Mouse (Mus musculus) hindbrain, embryonic 13.5 days (tissue): ENCODE measurements around the gene Mettl14. TPM values are rescaled to one million over a fixed set of nuclear protein-coding genes. Genes with fewer than 3 reads are reported as not detected.

Source experiments
- ATAC-seq: fragments of 200-750 bp; cut with Nextera tagmentation; 2 replicates; pipeline ENCODE4 v1.8.0; 2017; ENCODE audit warnings: moderate TSS enrichment; ENCODE audit not compliant: low FRiP score
- H3K27ac ChIP-seq: fragments of 300-500 bp; sonication (generic); 2 replicates; pipeline ENCODE4 v1.5.1; 2015; ENCODE audit warnings: inconsistent platforms, mild to moderate bottlenecking, moderate library complexity
- H3K27me3 ChIP-seq: fragments of 300-500 bp; sonication (generic); 2 replicates; pipeline ENCODE4 v1.6.1; 2015; ENCODE audit warnings: mild to moderate bottlenecking, inconsistent platforms
- H3K36me3 ChIP-seq: fragments of 300-500 bp; sonication (generic); 2 replicates; pipeline ENCODE4 v1.6.1; 2015; ENCODE audit warnings: mild to moderate bottlenecking, inconsistent platforms
- H3K4me1 ChIP-seq: fragments of 300-500 bp; sonication (generic); replicated peaks from 2 replicates; pipeline ENCODE4 v1.6.1; 2015; ENCODE audit warnings: inconsistent platforms
- H3K4me2 ChIP-seq: fragments of 300-500 bp; sonication (generic); 2 replicates; pipeline ENCODE4 v1.6.1; 2015; ENCODE audit warnings: inconsistent platforms, mild to moderate bottlenecking, moderate library complexity
- H3K4me3 ChIP-seq: fragments of 300-500 bp; sonication (generic); 2 replicates; pipeline ENCODE4 v1.5.1; 2015; ENCODE audit warnings: mild to moderate bottlenecking, inconsistent platforms
- H3K9ac ChIP-seq: fragments of 300-500 bp; sonication (generic); 2 replicates; pipeline ENCODE4 v1.6.1; 2015; ENCODE audit warnings: mild to moderate bottlenecking, inconsistent platforms
- H3K9me3 ChIP-seq: fragments of 300-500 bp; sonication (generic); 2 replicates; pipeline ENCODE4 v1.6.1; 2016; ENCODE audit warnings: inconsistent platforms
- WGBS: fragments of 180-500 bp; shearing (Covaris S2); methylation state at CpG from one replicate; pipeline ENCODE4 v1.1.7; 2015; 5-methylcytosine and 5-hydroxymethylcytosine counted together
- polyA plus RNA-seq: library from polyadenylated mRNA; unstranded; fragments of >200 nt; fragmentation: Nextera tagmentation; extraction: Ambion mirVana; gene quantifications from 2 replicates; pipeline ENCODE4 v1.2.1, GENCODE M21; 2015

Mettl14 gene
- polyA plus RNA-seq, 1 experiment from 2014 or later, result 24.0 TPM

- no peak overlapping the region for H3K4me2 ChIP-seq
- H3K36me3 ChIP-seq, result no peaks in the 10 kb centered on the region
- no peaks in the 10 kb centered on the region for H3K27me3 ChIP-seq
- ATAC-seq, result no peak
- no peak overlapping the region for H3K27ac ChIP-seq
- no peaks in the 10 kb centered on the region for H3K4me1 ChIP-seq
- H3K9me3 ChIP-seq, result no peaks in the 10 kb centered on the region
- 64% methylated on average over 6 of the region's 6 CpGs for WGBS
- H3K4me3 ChIP-seq, result no peak overlapping the region
- no peak overlapping the region for H3K9ac ChIP-seq
Measured at GRCm38 (mm10) chr3:123353183-123353582, 32.7 kb downstream of the Mettl14 start.

- no peak overlapping the region for H3K4me2 ChIP-seq
- H3K4me1 ChIP-seq, result no peaks in the 10 kb centered on the region
- no peak overlapping the region for H3K9ac ChIP-seq
- H3K36me3 ChIP-seq, result no peaks in the 10 kb centered on the region
- no peaks in the 10 kb centered on the region for H3K9me3 ChIP-seq
- WGBS, result 78% methylated on average over 2 of the region's 2 CpGs
- no peaks in the 10 kb centered on the region for H3K27me3 ChIP-seq
- no peak overlapping the region for H3K4me3 ChIP-seq
- H3K27ac ChIP-seq, result no peak overlapping the region
- ATAC-seq, result no peak
Measured at GRCm38 (mm10) chr3:123351519-123351918, 34.4 kb downstream of the Mettl14 start.

DNA sequence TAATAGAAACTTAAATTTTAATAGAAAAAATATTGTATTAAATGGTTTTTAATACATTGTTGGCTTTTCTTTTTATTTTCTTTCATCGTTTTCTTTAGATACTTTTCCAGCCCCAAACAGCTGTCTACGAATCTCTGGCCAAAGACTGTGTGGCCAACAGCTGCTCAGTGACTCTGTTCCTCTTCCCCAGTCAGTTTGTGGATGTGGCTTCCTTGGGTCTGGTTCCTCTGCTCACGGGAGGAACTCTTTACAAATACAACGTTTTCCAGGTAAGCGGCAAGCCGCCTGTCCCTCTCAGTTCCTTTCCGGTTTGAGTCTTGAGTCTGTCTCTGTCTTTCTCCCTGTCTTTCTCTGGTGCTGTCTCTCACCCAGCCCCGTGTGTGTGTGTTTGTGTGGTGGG lies 35.3 kb downstream of the Mettl14 start:
- WGBS, result 85% methylated on average over 8 of the region's 8 CpGs

DNA sequence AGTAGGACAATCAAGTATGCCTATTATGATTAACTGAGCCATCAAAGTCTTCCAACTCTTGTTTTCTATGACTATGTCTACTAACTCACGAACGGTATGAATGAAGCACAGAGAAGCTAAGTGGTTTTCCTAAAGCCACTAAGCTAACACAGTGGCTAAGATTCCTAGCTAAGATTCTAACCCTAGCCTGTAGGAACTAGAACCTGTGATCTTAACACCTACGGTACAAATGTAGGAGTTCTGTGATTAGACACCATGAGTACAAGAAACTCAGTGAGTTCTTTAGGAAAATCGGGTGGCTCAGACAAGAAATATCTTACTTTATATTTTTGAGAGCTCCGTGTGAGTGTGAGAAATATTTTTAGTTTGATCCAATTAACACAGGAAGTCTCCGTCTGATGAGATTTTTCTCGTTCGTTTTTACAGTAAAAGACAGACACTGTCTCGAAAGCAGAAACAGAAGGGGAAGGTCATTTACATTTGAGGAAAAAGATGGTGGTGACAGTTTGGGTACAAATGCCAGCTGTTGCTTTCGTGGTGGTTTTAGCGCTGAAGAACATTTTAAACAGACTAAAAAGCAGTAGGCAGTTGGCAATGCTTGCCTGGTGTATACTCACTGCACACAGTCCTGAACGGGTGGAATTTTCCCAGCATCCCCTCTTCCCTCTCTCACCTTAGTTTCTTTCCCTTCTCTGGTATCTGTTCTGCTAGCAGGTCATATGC lies 37.7 kb downstream of the Mettl14 start:
- H3K4me1 ChIP-seq, result no peaks in the 10 kb centered on the region
- H3K4me3 ChIP-seq, result no peak overlapping the region
- no peak overlapping the region for H3K27ac ChIP-seq
- ATAC-seq, result no peak
- no peak overlapping the region for H3K4me2 ChIP-seq
- H3K9ac ChIP-seq, result no peak overlapping the region
- no peaks in the 10 kb centered on the region for H3K27me3 ChIP-seq
- no peaks in the 10 kb centered on the region for H3K9me3 ChIP-seq
- no peaks in the 10 kb centered on the region for H3K36me3 ChIP-seq
- 94% methylated on average over 12 of the region's 12 CpGs for WGBS

More for the DNA sequence above, 35.3 kb downstream of the Mettl14 start:
- no peaks in the 10 kb centered on the region for H3K36me3 ChIP-seq
- H3K27ac ChIP-seq, result no peak overlapping the region
- no peak overlapping the region for H3K9ac ChIP-seq
- no peak overlapping the region for H3K4me3 ChIP-seq
- H3K4me2 ChIP-seq, result no peak overlapping the region
- no peaks in the 10 kb centered on the region for H3K9me3 ChIP-seq
- H3K27me3 ChIP-seq, result no peaks in the 10 kb centered on the region
- no peaks in the 10 kb centered on the region for H3K4me1 ChIP-seq
- ATAC-seq, result no peak

- no peaks in the 10 kb centered on the region for H3K4me1 ChIP-seq
- no peaks in the 10 kb centered on the region for H3K9me3 ChIP-seq
- 78% methylated on average over 6 of the region's 6 CpGs for WGBS
- H3K27me3 ChIP-seq, result no peaks in the 10 kb centered on the region
- H3K27ac ChIP-seq, result no peak overlapping the region
- H3K4me3 ChIP-seq, result no peak overlapping the region
- no peak overlapping the region for H3K4me2 ChIP-seq
- no peaks in the 10 kb centered on the region for H3K36me3 ChIP-seq
- H3K9ac ChIP-seq, result no peak overlapping the region
- no peak for ATAC-seq
Measured at GRCm38 (mm10) chr3:123343690-123344089, 42.2 kb downstream of the Mettl14 start.

GRCm38 (mm10) chr3:123341049-123341448 lies 44.9 kb downstream of the Mettl14 start:
- Histone ChIP-seq H3K4me3 (no peak overlapping the region), H3K36me3 (no peaks in the 10 kb centered on the region), H3K4me2 (no peak overlapping the region), H3K4me1 (peaks cover 7% of the 10 kb centered on the region; the same call in 1 of the 2 replicates), H3K27me3 (no peaks in the 10 kb centered on the region), H3K27ac (no peak overlapping the region), H3K9me3 (no peaks in the 10 kb centered on the region), H3K9ac (no peak overlapping the region)
- 80% methylated on average over 2 of the region's 2 CpGs for WGBS
- no peak; the same call in 1 of the 2 replicates for ATAC-seq

GRCm38 (mm10) chr3:123338666-123339195 lies 47.2 kb downstream of the Mettl14 start:
- no peak for ATAC-seq
- H3K4me2 ChIP-seq, result no peak overlapping the region
- peaks cover 11% of the 10 kb centered on the region; the same call in 1 of the 2 replicates for H3K4me1 ChIP-seq
- H3K4me3 ChIP-seq, result no peak overlapping the region
- WGBS, result 81% methylated on average over 12 of the region's 12 CpGs
- H3K27ac ChIP-seq, result no peak overlapping the region
- H3K36me3 ChIP-seq, result no peaks in the 10 kb centered on the region
- no peaks in the 10 kb centered on the region for H3K9me3 ChIP-seq
- H3K9ac ChIP-seq, result no peak overlapping the region
- H3K27me3 ChIP-seq, result no peaks in the 10 kb centered on the region

GRCm38 (mm10) chr3:123337853-123338252 lies 48.1 kb downstream of the Mettl14 start:
- peaks cover 11% of the 10 kb centered on the region; the same call in 1 of the 2 replicates for H3K4me1 ChIP-seq
- H3K9me3 ChIP-seq, result no peaks in the 10 kb centered on the region
- H3K9ac ChIP-seq, result no peak overlapping the region
- 77% methylated on average over 6 of the region's 6 CpGs for WGBS
- no peak overlapping the region for H3K4me3 ChIP-seq
- no peaks in the 10 kb centered on the region for H3K27me3 ChIP-seq
- H3K36me3 ChIP-seq, result no peaks in the 10 kb centered on the region
- no peak overlapping the region for H3K27ac ChIP-seq
- no peak for ATAC-seq
- H3K4me2 ChIP-seq, result no peak overlapping the region

DNA sequence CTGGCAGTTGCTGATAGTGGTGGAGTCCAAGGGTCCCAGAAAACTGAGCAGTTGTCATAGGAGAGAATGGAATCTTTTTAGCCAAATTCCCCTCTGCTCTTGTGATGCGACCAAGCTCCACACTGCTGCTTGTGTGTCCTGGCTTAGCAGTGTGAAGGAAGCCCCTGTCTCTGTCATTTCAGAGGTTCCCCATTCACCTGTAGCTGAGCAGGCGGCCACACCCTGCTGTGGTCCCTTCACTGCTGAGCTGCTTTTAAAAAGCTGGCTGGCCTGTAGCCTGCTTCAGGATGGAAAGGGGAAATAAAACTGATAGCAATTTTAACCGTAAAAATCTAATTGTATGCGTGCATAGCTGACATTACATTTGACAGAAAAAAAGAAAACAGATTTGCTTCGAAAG lies 49.0 kb downstream of the Mettl14 start:
- no peak for ATAC-seq

GRCm38 (mm10) chr3:123336455-123336854 lies 49.5 kb downstream of the Mettl14 start:
- Histone ChIP-seq H3K4me1 (peaks cover 11% of the 10 kb centered on the region; the same call in 1 of the 2 replicates), H3K27me3 (no peaks in the 10 kb centered on the region), H3K36me3 (no peaks in the 10 kb centered on the region), H3K4me2 (no peak overlapping the region), H3K27ac (no peak overlapping the region), H3K4me3 (no peak overlapping the region), H3K9ac (no peak overlapping the region), H3K9me3 (no peaks in the 10 kb centered on the region)
- WGBS, result 50% methylated on average over 7 of the region's 7 CpGs
- ATAC-seq, result no peak

More for the DNA sequence above, 49.0 kb downstream of the Mettl14 start:
- H3K4me3 ChIP-seq, result no peak overlapping the region
- no peaks in the 10 kb centered on the region for H3K36me3 ChIP-seq
- H3K9me3 ChIP-seq, result no peaks in the 10 kb centered on the region
- H3K4me1 ChIP-seq, result peaks cover 11% of the 10 kb centered on the region; the same call in 1 of the 2 replicates
- 76% methylated on average over 5 of the region's 5 CpGs for WGBS
- H3K9ac ChIP-seq, result no peak overlapping the region
- H3K4me2 ChIP-seq, result no peak overlapping the region
- no peak overlapping the region for H3K27ac ChIP-seq
- no peaks in the 10 kb centered on the region for H3K27me3 ChIP-seq

GRCm38 (mm10) chr3:123335480-123335879 lies 50.4 kb downstream of the Mettl14 start:
- Histone ChIP-seq H3K4me1 (peaks cover 11% of the 10 kb centered on the region; the same call in 1 of the 2 replicates), H3K9ac (no peak overlapping the region), H3K4me2 (no peak overlapping the region), H3K9me3 (no peaks in the 10 kb centered on the region), H3K27ac (no peak overlapping the region), H3K36me3 (no peaks in the 10 kb centered on the region), H3K27me3 (no peaks in the 10 kb centered on the region), H3K4me3 (no peak overlapping the region)
- no peak for ATAC-seq
- WGBS, result 73% methylated on average over 3 of the region's 3 CpGs

DNA sequence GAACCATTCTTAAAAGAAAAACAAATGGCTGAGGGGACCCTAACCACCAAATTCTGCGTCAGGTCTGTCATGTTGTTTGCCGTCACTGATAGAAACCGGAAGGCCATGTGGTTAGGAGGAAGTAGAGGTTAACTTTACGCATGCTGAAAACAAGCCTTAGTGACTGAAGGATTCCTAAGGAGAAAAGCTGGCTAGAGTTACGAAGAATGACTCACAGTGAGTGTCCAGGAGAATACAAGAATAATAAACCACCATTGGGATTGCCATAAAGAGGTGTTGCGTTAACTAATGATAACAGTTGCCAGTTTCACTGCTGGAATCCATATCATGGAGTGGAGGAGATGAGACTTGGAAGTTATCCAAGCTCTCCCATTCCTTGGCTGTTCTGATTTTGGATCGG lies 51.0 kb downstream of the Mettl14 start:
- Histone ChIP-seq H3K36me3 (no peaks in the 10 kb centered on the region), H3K9me3 (no peaks in the 10 kb centered on the region), H3K9ac (no peak overlapping the region), H3K27ac (no peak overlapping the region), H3K27me3 (no peaks in the 10 kb centered on the region), H3K4me2 (no peak overlapping the region), H3K4me3 (no peak overlapping the region), H3K4me1 (peaks cover 11% of the 10 kb centered on the region; the same call in 1 of the 2 replicates)
- WGBS, result 77% methylated on average over 7 of the region's 7 CpGs
- ATAC-seq, result no peak

- H3K27ac ChIP-seq, result no peak overlapping the region
- H3K36me3 ChIP-seq, result no peaks in the 10 kb centered on the region
- no peaks in the 10 kb centered on the region for H3K27me3 ChIP-seq
- H3K4me1 ChIP-seq, result peaks cover 11% of the 10 kb centered on the region; the same call in 1 of the 2 replicates
- 57% methylated on average over 4 of the region's 4 CpGs for WGBS
- H3K9ac ChIP-seq, result no peak overlapping the region
- H3K9me3 ChIP-seq, result no peaks in the 10 kb centered on the region
- ATAC-seq, result no peak
- H3K4me3 ChIP-seq, result no peak overlapping the region
- no peak overlapping the region for H3K4me2 ChIP-seq
Measured at GRCm38 (mm10) chr3:123333055-123333424, 52.9 kb downstream of the Mettl14 start.
